Mouse (Mus musculus) lung, adult 2 months (tissue): ENCODE measurements around the gene Nav2.

Experiments
- CTCF ChIP-seq: fragments of 200-500 bp; IDR thresholded peaks from 2 replicates; pipeline ENCODE4 v1.5.1; 2011; ENCODE audit warnings: mild to moderate bottlenecking, low read length, control low read depth; ENCODE audit not compliant: insufficient read depth
- POLR2A ChIP-seq: fragments of 200-500 bp; IDR thresholded peaks from 2 replicates; pipeline ENCODE4 v1.6.1; 2011; ENCODE audit warnings: low read depth, mild to moderate bottlenecking, control low read depth, low read length, borderline replicate concordance; ENCODE audit errors: extremely low read depth

GRCm38 (mm10) chr7:48879574-48879973 is 28.9 kb upstream of the Nav2 start:
- TF ChIP-seq CTCF: no peak
- no peak for TF ChIP-seq POLR2A
